In the genomic region with DNA sequence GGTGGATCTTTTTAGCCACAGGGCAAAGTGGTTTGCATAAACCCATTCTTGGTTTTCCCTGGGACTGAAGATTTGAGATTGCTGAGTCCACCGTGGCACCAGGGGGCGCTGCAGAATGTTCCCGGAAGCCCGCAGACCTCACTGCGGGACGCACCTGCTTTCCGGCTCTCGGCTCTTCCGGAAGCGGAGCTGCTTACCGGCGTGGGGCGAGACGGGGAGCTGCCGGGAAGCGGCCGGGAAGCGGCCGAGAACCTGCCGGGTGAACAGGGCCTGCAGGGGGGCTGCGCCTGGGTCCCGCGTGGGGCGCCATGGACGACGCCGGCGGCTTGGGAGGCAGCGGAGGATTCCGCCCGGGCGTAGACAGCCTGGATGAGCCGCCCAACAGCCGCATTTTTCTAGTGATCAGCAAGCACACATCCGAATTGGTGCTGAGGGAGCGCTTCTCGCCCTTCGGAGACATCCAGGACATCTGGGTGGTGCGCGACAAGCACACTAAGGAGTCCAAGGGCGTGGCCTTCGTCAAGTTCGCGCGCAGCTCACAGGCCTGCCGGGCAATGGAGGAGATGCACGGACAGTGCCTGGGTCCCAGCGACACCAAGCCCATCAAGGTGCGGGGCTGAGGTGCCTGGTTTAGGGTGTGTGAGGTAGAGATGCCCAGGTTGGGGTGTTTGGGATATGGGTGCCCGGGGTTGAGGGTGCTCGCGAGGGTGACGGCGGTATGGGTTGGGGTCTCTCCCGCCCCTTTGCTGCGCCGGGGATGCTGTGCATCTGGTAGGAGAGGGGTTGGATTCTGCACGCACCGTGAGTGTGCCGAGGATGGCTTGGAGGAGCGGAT, we compare ENCODE assay signal across 8 mouse cellular contexts. TPM values are rescaled to one million over a fixed set of nuclear protein-coding genes. Genes with fewer than 3 reads are reported as not detected.
A peak's percentile ranks its signal among the peaks of the same experiment; 100 is the strongest.
DNase-seq lines count a peak whose midpoint lies in the region; ATAC-seq lines count a peak whose summit lies in the region.

Gene Rbm45 (plus strand): TSS at position 164 of the 835 bp plus-strand sequence.

- no peaks in the 10 kb centered on the region for H3K27me3 ChIP-seq in heart, embryonic 13.5 days (replicated peaks)
- no peaks in the 10 kb centered on the region for H3K27me3 ChIP-seq in liver, embryonic 12.5 days (replicated peaks)
- no peaks in the 10 kb centered on the region for H3K27me3 ChIP-seq in stomach, embryonic 15.5 days (replicated peaks)

- 0 out of 2 replicates have a peak, but pooled peaks cover 4% of the 10 kb centered on the region for H3K4me1 ChIP-seq in brown adipose tissue, adult 24 weeks (ENCODE audit: control insufficient read depth, insufficient read depth, insufficient read length, low read length)
- H3K4me1 ChIP-seq in heart, embryonic 13.5 days = peaks cover 23% of the 10 kb centered on the region
- H3K4me1 ChIP-seq in liver, embryonic 12.5 days = peaks cover 33% of the 10 kb centered on the region
- peaks cover 4% of the 10 kb centered on the region; the same call in 1 of the 2 replicates for H3K4me1 ChIP-seq in stomach, embryonic 15.5 days

- under 1% methylated on average over 61 of the region's 61 CpGs for WGBS in heart, embryonic 13.5 days
- WGBS in liver, embryonic 12.5 days (ENCODE audit: insufficient replicate concordance) = under 1% methylated on average over 61 of the region's 61 CpGs
- under 1% methylated on average over 61 of the region's 61 CpGs for WGBS in stomach, embryonic 15.5 days

- peak within 1 kb of the TSS; percentile 87 for H3K9ac ChIP-seq in heart, embryonic 13.5 days
- H3K9ac ChIP-seq in liver, embryonic 12.5 days = peak within 1 kb of the TSS; percentile 90
- H3K9ac ChIP-seq in stomach, embryonic 15.5 days = peak within 1 kb of the TSS; percentile 81

- ATAC-seq in heart, embryonic 13.5 days (ENCODE audit: extremely low read depth, insufficient number of reproducible peaks, low FRiP score, low TSS enrichment) = peak; percentile 72
- peak; percentile 91 for ATAC-seq in liver, embryonic 12.5 days
- peak; percentile 89 for ATAC-seq in stomach, embryonic 15.5 days (ENCODE audit: insufficient read depth, low FRiP score, low read depth)

- no peak within 1 kb of the TSS for H3K27ac ChIP-seq in brown adipose tissue, adult 24 weeks (replicated peaks; ENCODE audit: low read depth, low read length)
- peak within 1 kb of the TSS; percentile 71 for H3K27ac ChIP-seq in heart, embryonic 13.5 days (replicated peaks)
- peak within 1 kb of the TSS; percentile 94 for H3K27ac ChIP-seq in liver, embryonic 12.5 days
- H3K27ac ChIP-seq in stomach, embryonic 15.5 days = peak within 1 kb of the TSS; percentile 61

- H3K4me2 ChIP-seq in heart, embryonic 13.5 days = peak within 1 kb of the TSS; percentile 92
- peak within 1 kb of the TSS; percentile 94 for H3K4me2 ChIP-seq in liver, embryonic 12.5 days
- peak within 1 kb of the TSS; percentile 95 for H3K4me2 ChIP-seq in stomach, embryonic 15.5 days

- H3K9me3 ChIP-seq in heart, embryonic 13.5 days = no peaks in the 10 kb centered on the region
- no peaks in the 10 kb centered on the region for H3K9me3 ChIP-seq in liver, embryonic 12.5 days (replicated peaks)
- H3K9me3 ChIP-seq in stomach, embryonic 15.5 days = no peaks in the 10 kb centered on the region

- H3K36me3 ChIP-seq in heart, embryonic 13.5 days = peaks cover 23% of the 10 kb centered on the region
- H3K36me3 ChIP-seq in liver, embryonic 12.5 days = peaks cover 28% of the 10 kb centered on the region
- peaks cover 6% of the 10 kb centered on the region; the same call in 1 of the 2 replicates for H3K36me3 ChIP-seq in stomach, embryonic 15.5 days

- peak; percentile 94 for DNase-seq in CD4-positive, CD25-positive, alpha-beta regulatory T cell, adult 2 months (ENCODE audit: low read depth, low spot score)
- DNase-seq in fat pad, adult 2 months (ENCODE audit: extremely low read depth, low read depth, low spot score) = peak; percentile 47
- peak; percentile 94 for DNase-seq in kidney, postnatal 10 days
- peak; percentile 76 to 85 for DNase-seq in natural killer cell, adult 2 months (ENCODE audit: low spot score in 2 of 2)

- H3K4me3 ChIP-seq in brown adipose tissue, adult 24 weeks (ENCODE audit: insufficient read depth, low read depth, low read length) = peak within 1 kb of the TSS; percentile 87
- peak within 1 kb of the TSS; percentile 79 for H3K4me3 ChIP-seq in heart, embryonic 13.5 days
- H3K4me3 ChIP-seq in liver, embryonic 12.5 days = peak within 1 kb of the TSS; percentile 97
- H3K4me3 ChIP-seq in stomach, embryonic 15.5 days (replicated peaks) = peak within 1 kb of the TSS; percentile 100

RNA-seq across cellular contexts. Expression of gene Rbm45, which starts in this region (rescaled TPM):
- polyA plus RNA-seq in brown adipose tissue, adult 24 weeks (2012; ENCODE audit: insufficient read depth, insufficient read length, missing spikeins) = 12.6 and 13.9 TPM in 2 replicates
- 11.7 and 12.8 TPM in 2 replicates for polyA plus RNA-seq in heart, embryonic 13.5 days (2015; fragmentation: Nextera tagmentation; extraction: Ambion mirVana)
- polyA plus RNA-seq in liver, embryonic 12.5 days (2016; fragmentation: Nextera tagmentation; extraction: Ambion mirVana) = 7.9 and 9.0 TPM in 2 replicates
- polyA plus RNA-seq in stomach, embryonic 15.5 days (2015; fragmentation: Nextera tagmentation; extraction: Ambion mirVana) = 13.3 and 14.1 TPM in 2 replicates
